Mouse (Mus musculus): ENCODE measurements around the gene 1700012P22Rik. TPM values are rescaled to one million over a fixed set of nuclear protein-coding genes. Genes with fewer than 3 reads are reported as not detected.

The 1700012P22Rik gene
- polyA plus RNA-seq (2016; fragmentation: Nextera tagmentation; extraction: Ambion mirVana), result not detected in 2 replicates

- H3K4me2 ChIP-seq, result no peak within 1 kb of the TSS
- no peaks in the 10 kb centered on the region for H3K27me3 ChIP-seq (replicated peaks)
- no peak for ATAC-seq (ENCODE audit: insufficient number of reproducible peaks, low FRiP score)
Observed at GRCm38 (mm10) chr4:144438672-144439071, at the start of gene 1700012P22Rik. 1700012P22Rik (minus strand) TSS chr4:144438772.

GRCm38 (mm10) chr4:144468091-144468490 lies 29.5 kb upstream of the 1700012P22Rik start:
- WGBS, result 56% methylated on average over 1 of the region's 1 CpGs
- H3K36me3 ChIP-seq, result no peaks in the 10 kb centered on the region
- no peak overlapping the region for H3K27ac ChIP-seq (ENCODE audit: poor library complexity, severe bottlenecking)
- no peak overlapping the region for H3K4me3 ChIP-seq
- H3K9me3 ChIP-seq (replicated peaks), result 0 out of 2 replicates have a peak, but pooled peaks cover 4% of the 10 kb centered on the region
- no peaks in the 10 kb centered on the region for H3K27me3 ChIP-seq (replicated peaks)
- no peak overlapping the region for H3K4me2 ChIP-seq
- H3K9ac ChIP-seq, result no peak overlapping the region
- no peaks in the 10 kb centered on the region for H3K4me1 ChIP-seq (replicated peaks)
- ATAC-seq (ENCODE audit: insufficient number of reproducible peaks, low FRiP score), result no peak

More at GRCm38 (mm10) chr4:144438672-144439071, at the start of gene 1700012P22Rik:
- H3K27ac ChIP-seq (ENCODE audit: poor library complexity, severe bottlenecking), result no peak within 1 kb of the TSS
- no peak within 1 kb of the TSS for H3K4me3 ChIP-seq
- no peak within 1 kb of the TSS for H3K9ac ChIP-seq
- no peaks in the 10 kb centered on the region for H3K36me3 ChIP-seq
- no peaks in the 10 kb centered on the region for H3K4me1 ChIP-seq (replicated peaks)
- H3K9me3 ChIP-seq (replicated peaks), result peaks cover 7% of the 10 kb centered on the region; the same call in 1 of the 2 replicates

- no peak overlapping the region for H3K9ac ChIP-seq
- no peak overlapping the region for H3K27ac ChIP-seq (ENCODE audit: poor library complexity, severe bottlenecking)
- no peaks in the 10 kb centered on the region for H3K36me3 ChIP-seq
- H3K4me3 ChIP-seq, result no peak overlapping the region
- H3K4me2 ChIP-seq, result no peak overlapping the region
- 66% methylated on average over 2 of the region's 2 CpGs for WGBS
- H3K27me3 ChIP-seq (replicated peaks), result no peaks in the 10 kb centered on the region
- no peaks in the 10 kb centered on the region for H3K4me1 ChIP-seq (replicated peaks)
- 0 out of 2 replicates have a peak, but pooled peaks cover 4% of the 10 kb centered on the region for H3K9me3 ChIP-seq (replicated peaks)
- ATAC-seq (ENCODE audit: insufficient number of reproducible peaks, low FRiP score), result no peak
Observed at GRCm38 (mm10) chr4:144465206-144465605, 26.6 kb upstream of the 1700012P22Rik start.

- Histone ChIP-seq H3K9ac (no peak within 1 kb of the TSS), H3K27ac (ENCODE audit: poor library complexity, severe bottlenecking) (no peak within 1 kb of the TSS), H3K36me3 (no peaks in the 10 kb centered on the region), H3K9me3 (replicated peaks) (0 out of 2 replicates have a peak, but pooled peaks cover 4% of the 10 kb centered on the region), H3K4me2 (no peak within 1 kb of the TSS), H3K4me3 (no peak within 1 kb of the TSS), H3K4me1 (replicated peaks) (no peaks in the 10 kb centered on the region), H3K27me3 (replicated peaks) (no peaks in the 10 kb centered on the region)
- ATAC-seq (ENCODE audit: insufficient number of reproducible peaks, low FRiP score), result no peak
- WGBS, result 67% methylated on average over 3 of the region's 3 CpGs
Observed at GRCm38 (mm10) chr4:144463656-144464055, 25.1 kb upstream of the 1700012P22Rik start, which contains the start of gene Aadacl3. Aadacl3 (minus strand) TSS chr4:144463756.

GRCm38 (mm10) chr4:144453217-144453616 lies 14.6 kb upstream of the 1700012P22Rik start, which contains the start of gene Gm9944:
Gm9944 (minus strand) TSS chr4:144453317.
- ATAC-seq (ENCODE audit: insufficient number of reproducible peaks, low FRiP score), result no peak
- no peak within 1 kb of the TSS for H3K9ac ChIP-seq
- no peak within 1 kb of the TSS for H3K4me2 ChIP-seq
- no peaks in the 10 kb centered on the region for H3K4me1 ChIP-seq (replicated peaks)
- H3K4me3 ChIP-seq, result no peak within 1 kb of the TSS
- no peaks in the 10 kb centered on the region for H3K27me3 ChIP-seq (replicated peaks)
- 63% methylated on average over 2 of the region's 2 CpGs for WGBS
- H3K36me3 ChIP-seq, result no peaks in the 10 kb centered on the region
- H3K27ac ChIP-seq (ENCODE audit: poor library complexity, severe bottlenecking), result no peak within 1 kb of the TSS
- H3K9me3 ChIP-seq (replicated peaks), result no peaks in the 10 kb centered on the region

GRCm38 (mm10) chr4:144448546-144448945 lies 10.0 kb upstream of the 1700012P22Rik start:
- Histone ChIP-seq H3K36me3 (no peaks in the 10 kb centered on the region), H3K4me2 (no peak overlapping the region), H3K27ac (ENCODE audit: poor library complexity, severe bottlenecking) (no peak overlapping the region), H3K9ac (no peak overlapping the region), H3K4me1 (replicated peaks) (no peaks in the 10 kb centered on the region), H3K4me3 (no peak overlapping the region), H3K27me3 (replicated peaks) (no peaks in the 10 kb centered on the region), H3K9me3 (replicated peaks) (no peaks in the 10 kb centered on the region)
- WGBS, result 67% methylated on average over 2 of the region's 2 CpGs
- ATAC-seq (ENCODE audit: insufficient number of reproducible peaks, low FRiP score), result no peak

GRCm38 (mm10) chr4:144441582-144441981 lies 3.0 kb upstream of the 1700012P22Rik start:
- no peaks in the 10 kb centered on the region for H3K4me1 ChIP-seq (replicated peaks)
- no peak overlapping the region for H3K27ac ChIP-seq (ENCODE audit: poor library complexity, severe bottlenecking)
- H3K9me3 ChIP-seq (replicated peaks), result peaks cover 7% of the 10 kb centered on the region; the same call in 1 of the 2 replicates
- no peak for ATAC-seq (ENCODE audit: insufficient number of reproducible peaks, low FRiP score)
- no peak overlapping the region for H3K4me3 ChIP-seq
- H3K27me3 ChIP-seq (replicated peaks), result no peaks in the 10 kb centered on the region
- no peak overlapping the region for H3K4me2 ChIP-seq
- WGBS, result 57% methylated on average over 1 of the region's 1 CpGs
- H3K9ac ChIP-seq, result no peak overlapping the region
- H3K36me3 ChIP-seq, result no peaks in the 10 kb centered on the region

- Histone ChIP-seq H3K4me3 (no peak overlapping the region), H3K9me3 (replicated peaks) (peaks cover 7% of the 10 kb centered on the region; the same call in 1 of the 2 replicates), H3K27me3 (replicated peaks) (no peaks in the 10 kb centered on the region), H3K4me2 (no peak overlapping the region), H3K27ac (ENCODE audit: poor library complexity, severe bottlenecking) (no peak overlapping the region), H3K4me1 (replicated peaks) (no peaks in the 10 kb centered on the region), H3K36me3 (no peaks in the 10 kb centered on the region), H3K9ac (no peak overlapping the region)
- 77% methylated on average over 4 of the region's 4 CpGs for WGBS
- no peak; the same call in 1 of the 2 replicates for ATAC-seq (ENCODE audit: insufficient number of reproducible peaks, low FRiP score)
Observed at GRCm38 (mm10) chr4:144441095-144441494, 2.5 kb upstream of the 1700012P22Rik start.

GRCm38 (mm10) chr4:144433216-144433615 lies 5.4 kb downstream of the 1700012P22Rik start:
- no peak overlapping the region for H3K9ac ChIP-seq
- no peak overlapping the region for H3K27ac ChIP-seq (ENCODE audit: poor library complexity, severe bottlenecking)
- H3K4me3 ChIP-seq, result no peak overlapping the region
- WGBS, result 79% methylated on average over 5 of the region's 5 CpGs
- no peaks in the 10 kb centered on the region for H3K27me3 ChIP-seq (replicated peaks)
- H3K9me3 ChIP-seq (replicated peaks), result no peaks in the 10 kb centered on the region
- no peak for ATAC-seq (ENCODE audit: insufficient number of reproducible peaks, low FRiP score)
- no peak overlapping the region for H3K4me2 ChIP-seq
- H3K36me3 ChIP-seq, result no peaks in the 10 kb centered on the region
- no peaks in the 10 kb centered on the region for H3K4me1 ChIP-seq (replicated peaks)

GRCm38 (mm10) chr4:144430723-144431122 lies 7.8 kb downstream of the 1700012P22Rik start:
- WGBS, result 72% methylated on average over 2 of the region's 2 CpGs
- no peaks in the 10 kb centered on the region for H3K4me1 ChIP-seq (replicated peaks)
- no peaks in the 10 kb centered on the region for H3K27me3 ChIP-seq (replicated peaks)
- H3K36me3 ChIP-seq, result no peaks in the 10 kb centered on the region
- H3K9me3 ChIP-seq (replicated peaks), result no peaks in the 10 kb centered on the region
- no peak overlapping the region for H3K9ac ChIP-seq
- no peak overlapping the region for H3K27ac ChIP-seq (ENCODE audit: poor library complexity, severe bottlenecking)
- no peak overlapping the region for H3K4me2 ChIP-seq
- H3K4me3 ChIP-seq, result no peak overlapping the region
- ATAC-seq (ENCODE audit: insufficient number of reproducible peaks, low FRiP score), result no peak

- no peak for ATAC-seq (ENCODE audit: insufficient number of reproducible peaks, low FRiP score)
- no peaks in the 10 kb centered on the region for H3K36me3 ChIP-seq
- no peak overlapping the region for H3K9ac ChIP-seq
- no peak overlapping the region for H3K4me2 ChIP-seq
- no peak overlapping the region for H3K4me3 ChIP-seq
- H3K4me1 ChIP-seq (replicated peaks), result no peaks in the 10 kb centered on the region
- WGBS, result 16% methylated on average over 3 of the region's 3 CpGs
- H3K27ac ChIP-seq (ENCODE audit: poor library complexity, severe bottlenecking), result no peak overlapping the region
- H3K27me3 ChIP-seq (replicated peaks), result no peaks in the 10 kb centered on the region
- no peaks in the 10 kb centered on the region for H3K9me3 ChIP-seq (replicated peaks)
Observed at GRCm38 (mm10) chr4:144428868-144429267, 9.7 kb downstream of the 1700012P22Rik start.

GRCm38 (mm10) chr4:144424590-144424989 lies 14.0 kb downstream of the 1700012P22Rik start:
- no peak overlapping the region for H3K9ac ChIP-seq
- H3K4me1 ChIP-seq (replicated peaks), result no peaks in the 10 kb centered on the region
- WGBS, result 76% methylated on average over 5 of the region's 5 CpGs
- H3K27ac ChIP-seq (ENCODE audit: poor library complexity, severe bottlenecking), result no peak overlapping the region
- no peaks in the 10 kb centered on the region for H3K9me3 ChIP-seq (replicated peaks)
- H3K4me2 ChIP-seq, result no peak overlapping the region
- no peaks in the 10 kb centered on the region for H3K36me3 ChIP-seq
- H3K27me3 ChIP-seq (replicated peaks), result no peaks in the 10 kb centered on the region
- no peak for ATAC-seq (ENCODE audit: insufficient number of reproducible peaks, low FRiP score)
- H3K4me3 ChIP-seq, result no peak overlapping the region

Data from heart, embryonic 12.5 days (tissue).